Mouse (Mus musculus) midbrain, embryonic 10.5 days (tissue): ENCODE results near the gene Crispld2. TPM values are rescaled to one million over a fixed set of nuclear protein-coding genes. Genes with fewer than 3 reads are reported as not detected.

ENCODE experiments used
- DNase-seq: peaks from one replicate; pipeline ENCODE4 v3.0.0-alpha.2; 2017; ENCODE audit warnings: low spot score
- H3K27ac ChIP-seq: fragments of 300-500 bp; sonication (generic); replicated peaks from 2 replicates; pipeline ENCODE4 v1.5.1; 2016; ENCODE audit warnings: mild to moderate bottlenecking
- H3K27me3 ChIP-seq: fragments of 300-500 bp; sonication (generic); 2 replicates; pipeline ENCODE4 v1.6.1; 2016; ENCODE audit warnings: low read depth, mild to moderate bottlenecking; ENCODE audit not compliant: poor library complexity, severe bottlenecking
- H3K36me3 ChIP-seq: fragments of 300-500 bp; sonication (generic); 2 replicates; pipeline ENCODE4 v1.6.1; 2016; ENCODE audit warnings: mild to moderate bottlenecking, moderate library complexity
- H3K4me1 ChIP-seq: fragments of 300-500 bp; sonication (generic); 2 replicates; pipeline ENCODE4 v1.6.1; 2016
- H3K4me3 ChIP-seq: fragments of 300-500 bp; sonication (generic); 2 replicates; pipeline ENCODE4 v1.5.1; 2016; ENCODE audit warnings: mild to moderate bottlenecking, moderate library complexity
- H3K9me3 ChIP-seq: fragments of 300-500 bp; sonication (generic); replicated peaks from 2 replicates; pipeline ENCODE4 v1.6.1; 2016; ENCODE audit warnings: mild to moderate bottlenecking
- whole genome bisulfite sequencing: fragments of 180-500 bp; shearing (Covaris S2); methylation state at CpG from one replicate; pipeline ENCODE4 v1.1.7; 2016; 5-methylcytosine and 5-hydroxymethylcytosine counted together
- polyA plus RNA-seq: library from polyadenylated mRNA; unstranded; fragments of >200 nt; fragmentation: Nextera tagmentation; extraction: Ambion mirVana; gene quantifications from 2 replicates; pipeline ENCODE4 v1.2.1, GENCODE M21; 2016

Gene Crispld2
- polyA plus RNA-seq, 1 experiment from 2014 or later: 2.9 TPM

- H3K9me3 ChIP-seq: no peaks in the 10 kb centered on the region
- no peaks in the 10 kb centered on the region for H3K27me3 ChIP-seq
- no peak for DNase-seq
- H3K36me3 ChIP-seq: no peaks in the 10 kb centered on the region
- peaks cover 41% of the 10 kb centered on the region for H3K4me1 ChIP-seq
- 84% methylated on average over 11 of the region's 11 CpGs for WGBS
- 0 out of 2 replicates have a peak overlapping the region, but pooled peaks have one; percentile 28 for H3K27ac ChIP-seq
- H3K4me3 ChIP-seq: no peak overlapping the region
Measured at GRCm38 (mm10) chr8:120039313-120039919, 47.2 kb downstream of the Crispld2 start.

- 71% methylated on average over 1 of the region's 1 CpGs for WGBS
- H3K4me3 ChIP-seq: no peak overlapping the region
- no peaks in the 10 kb centered on the region for H3K36me3 ChIP-seq
- DNase-seq: no peak
- peaks cover 33% of the 10 kb centered on the region for H3K4me1 ChIP-seq
- H3K9me3 ChIP-seq: no peaks in the 10 kb centered on the region
- H3K27me3 ChIP-seq: no peaks in the 10 kb centered on the region
- H3K27ac ChIP-seq: no peak overlapping the region
Measured at GRCm38 (mm10) chr8:120040861-120041260, 48.6 kb downstream of the Crispld2 start.

- peaks cover 25% of the 10 kb centered on the region for H3K4me1 ChIP-seq
- no peaks in the 10 kb centered on the region for H3K36me3 ChIP-seq
- H3K9me3 ChIP-seq: no peaks in the 10 kb centered on the region
- 78% methylated on average over 10 of the region's 10 CpGs for WGBS
- H3K27ac ChIP-seq: no peak overlapping the region
- H3K4me3 ChIP-seq: no peak overlapping the region
- H3K27me3 ChIP-seq: no peaks in the 10 kb centered on the region
- DNase-seq: no peak
Measured at GRCm38 (mm10) chr8:120042542-120043312, 50.5 kb downstream of the Crispld2 start.

GRCm38 (mm10) chr8:120044907-120045306, 52.7 kb downstream of the Crispld2 start:
- WGBS: 93% methylated on average over 8 of the region's 8 CpGs
- H3K4me3 ChIP-seq: no peak overlapping the region
- H3K4me1 ChIP-seq: peaks cover 8% of the 10 kb centered on the region
- H3K36me3 ChIP-seq: no peaks in the 10 kb centered on the region
- H3K27ac ChIP-seq: no peak overlapping the region
- H3K9me3 ChIP-seq: no peaks in the 10 kb centered on the region
- no peak for DNase-seq
- H3K27me3 ChIP-seq: no peaks in the 10 kb centered on the region

- 71% methylated on average over 5 of the region's 5 CpGs for WGBS
- H3K4me3 ChIP-seq: no peak overlapping the region
- H3K27me3 ChIP-seq: no peaks in the 10 kb centered on the region
- H3K9me3 ChIP-seq: no peaks in the 10 kb centered on the region
- no peaks in the 10 kb centered on the region for H3K36me3 ChIP-seq
- no peak overlapping the region for H3K27ac ChIP-seq
- no peak for DNase-seq
- H3K4me1 ChIP-seq: peaks cover 7% of the 10 kb centered on the region
Measured at GRCm38 (mm10) chr8:120045471-120045870, 53.2 kb downstream of the Crispld2 start.

- H3K27me3 ChIP-seq: no peaks in the 10 kb centered on the region
- 73% methylated on average over 14 of the region's 14 CpGs for whole genome bisulfite sequencing
- no peak for DNase-seq
- peaks cover 7% of the 10 kb centered on the region for H3K4me1 ChIP-seq
- no peak overlapping the region for H3K4me3 ChIP-seq
- H3K27ac ChIP-seq: peak overlapping the region; percentile 63
- H3K9me3 ChIP-seq: no peaks in the 10 kb centered on the region
- H3K36me3 ChIP-seq: no peaks in the 10 kb centered on the region
Measured at GRCm38 (mm10) chr8:120046258-120047020, 54.2 kb downstream of the Crispld2 start.

- no peak overlapping the region for H3K4me3 ChIP-seq
- H3K9me3 ChIP-seq: no peaks in the 10 kb centered on the region
- no peaks in the 10 kb centered on the region for H3K36me3 ChIP-seq
- H3K4me1 ChIP-seq: peaks cover 7% of the 10 kb centered on the region
- DNase-seq: no peak
- no peaks in the 10 kb centered on the region for H3K27me3 ChIP-seq
- H3K27ac ChIP-seq: no peak overlapping the region
- WGBS: 84% methylated on average over 13 of the region's 13 CpGs
Measured at GRCm38 (mm10) chr8:120049949-120050348, 57.7 kb downstream of the Crispld2 start.

GRCm38 (mm10) chr8:120050376-120050775, 58.1 kb downstream of the Crispld2 start:
- Histone ChIP-seq H3K4me3 (no peak overlapping the region), H3K27ac (no peak overlapping the region)
- 88% methylated on average over 10 of the region's 10 CpGs for WGBS

GRCm38 (mm10) chr8:120051006-120051405, 58.8 kb downstream of the Crispld2 start:
- Histone ChIP-seq H3K4me3 (no peak overlapping the region), H3K9me3 (peaks cover 1% of the 10 kb centered on the region; the same call in 1 of the 2 replicates), H3K27me3 (no peaks in the 10 kb centered on the region), H3K27ac (no peak overlapping the region), H3K36me3 (no peaks in the 10 kb centered on the region), H3K4me1 (peaks cover 7% of the 10 kb centered on the region)
- DNase-seq: no peak
- 85% methylated on average over 4 of the region's 4 CpGs for WGBS

More at GRCm38 (mm10) chr8:120050376-120050775, 58.1 kb downstream of the Crispld2 start:
- DNase-seq: no peak
- Histone ChIP-seq H3K36me3 (no peaks in the 10 kb centered on the region), H3K27me3 (no peaks in the 10 kb centered on the region), H3K9me3 (no peaks in the 10 kb centered on the region), H3K4me1 (peaks cover 7% of the 10 kb centered on the region)

- 91% methylated on average over 4 of the region's 4 CpGs for WGBS
- no peak for DNase-seq
- no peaks in the 10 kb centered on the region for H3K27me3 ChIP-seq
Measured at GRCm38 (mm10) chr8:120051908-120052307, 59.7 kb downstream of the Crispld2 start.

GRCm38 (mm10) chr8:120052318-120052717, 60.1 kb downstream of the Crispld2 start:
- Histone ChIP-seq H3K9me3 (peaks cover 8% of the 10 kb centered on the region; the same call in 1 of the 2 replicates), H3K27ac (no peak overlapping the region), H3K4me3 (no peak overlapping the region), H3K36me3 (no peaks in the 10 kb centered on the region), H3K4me1 (no peaks in the 10 kb centered on the region), H3K27me3 (no peaks in the 10 kb centered on the region)
- WGBS: 89% methylated on average over 8 of the region's 8 CpGs
- DNase-seq: no peak

More at GRCm38 (mm10) chr8:120051908-120052307, 59.7 kb downstream of the Crispld2 start:
- H3K36me3 ChIP-seq: no peaks in the 10 kb centered on the region
- no peaks in the 10 kb centered on the region; the same call in 1 of the 2 replicates for H3K4me1 ChIP-seq
- no peak overlapping the region for H3K4me3 ChIP-seq
- H3K27ac ChIP-seq: no peak overlapping the region
- H3K9me3 ChIP-seq: peaks cover 8% of the 10 kb centered on the region; the same call in 1 of the 2 replicates

GRCm38 (mm10) chr8:120054833-120055232, 62.6 kb downstream of the Crispld2 start:
- H3K36me3 ChIP-seq: no peaks in the 10 kb centered on the region
- DNase-seq: no peak
- no peaks in the 10 kb centered on the region for H3K27me3 ChIP-seq
- H3K9me3 ChIP-seq: peaks cover 8% of the 10 kb centered on the region; the same call in 1 of the 2 replicates
- WGBS: 92% methylated on average over 3 of the region's 3 CpGs
- no peak overlapping the region for H3K4me3 ChIP-seq
- H3K27ac ChIP-seq: no peak overlapping the region
- no peaks in the 10 kb centered on the region for H3K4me1 ChIP-seq
